Mouse (Mus musculus): ENCODE measurements around the gene Tmco4. TPM values are rescaled to one million over a fixed set of nuclear protein-coding genes. Genes with fewer than 3 reads are reported as not detected.

The Tmco4 gene
- polyA plus RNA-seq, 1 experiment from 2014 or later = 0.96 TPM

- no peak overlapping the region for H3K4me3 ChIP-seq (replicated peaks)
- peaks cover 28% of the 10 kb centered on the region for H3K4me1 ChIP-seq
- no peak overlapping the region for H3K27ac ChIP-seq
- no peak overlapping the region for H3K9ac ChIP-seq
- ATAC-seq (ENCODE audit: low FRiP score) = no peak
- no peaks in the 10 kb centered on the region for H3K9me3 ChIP-seq
- no peak overlapping the region for H3K4me2 ChIP-seq
- WGBS = 87% methylated on average over 7 of the region's 7 CpGs
- H3K27me3 ChIP-seq = peaks cover 46% of the 10 kb centered on the region; the same call in 1 of the 2 replicates
- H3K36me3 ChIP-seq (replicated peaks) = no peaks in the 10 kb centered on the region
These were observed 80.1 kb downstream of the Tmco4 start for GRCm38 (mm10) chr4:139052796-139053195.

- no peak for ATAC-seq (ENCODE audit: low FRiP score)
- Histone ChIP-seq H3K27ac (no peak overlapping the region), H3K9ac (no peak overlapping the region), H3K36me3 (replicated peaks) (no peaks in the 10 kb centered on the region), H3K4me1 (peaks cover 27% of the 10 kb centered on the region), H3K4me2 (no peak overlapping the region), H3K4me3 (replicated peaks) (no peak overlapping the region), H3K27me3 (peaks cover 51% of the 10 kb centered on the region; the same call in 1 of the 2 replicates), H3K9me3 (no peaks in the 10 kb centered on the region)
- 68% methylated on average over 5 of the region's 5 CpGs for WGBS
These were observed 80.7 kb downstream of the Tmco4 start for GRCm38 (mm10) chr4:139053391-139053790.

- H3K9me3 ChIP-seq = no peaks in the 10 kb centered on the region
- H3K36me3 ChIP-seq (replicated peaks) = no peaks in the 10 kb centered on the region
- H3K27me3 ChIP-seq = peaks cover 51% of the 10 kb centered on the region; the same call in 1 of the 2 replicates
- peaks cover 22% of the 10 kb centered on the region for H3K4me1 ChIP-seq
- no peak overlapping the region for H3K4me3 ChIP-seq (replicated peaks)
- peak overlapping the region; percentile 17; the same call in 1 of the 2 replicates for H3K4me2 ChIP-seq
- ATAC-seq (ENCODE audit: low FRiP score) = peak; percentile 78; the same call in 1 of the 2 replicates
- peak overlapping the region; percentile 57; the same call in 1 of the 2 replicates for H3K27ac ChIP-seq
- H3K9ac ChIP-seq = no peak overlapping the region
- 37% methylated on average over 9 of the region's 9 CpGs for WGBS
These were observed 81.7 kb downstream of the Tmco4 start for GRCm38 (mm10) chr4:139054300-139054923.

- Histone ChIP-seq H3K27me3 (peaks cover 59% of the 10 kb centered on the region), H3K27ac (no peak overlapping the region), H3K4me3 (replicated peaks) (no peak overlapping the region), H3K4me1 (peaks cover 22% of the 10 kb centered on the region), H3K36me3 (replicated peaks) (no peaks in the 10 kb centered on the region), H3K4me2 (no peak overlapping the region), H3K9ac (no peak overlapping the region), H3K9me3 (no peaks in the 10 kb centered on the region)
- 85% methylated on average over 4 of the region's 4 CpGs for WGBS
- ATAC-seq (ENCODE audit: low FRiP score) = no peak
These were observed 82.6 kb downstream of the Tmco4 start for GRCm38 (mm10) chr4:139055336-139055735.

- no peak for ATAC-seq (ENCODE audit: low FRiP score)
- H3K36me3 ChIP-seq (replicated peaks) = no peaks in the 10 kb centered on the region
- no peak overlapping the region for H3K4me2 ChIP-seq
- no peaks in the 10 kb centered on the region for H3K9me3 ChIP-seq
- H3K27me3 ChIP-seq = peaks cover 64% of the 10 kb centered on the region
- no peak overlapping the region for H3K27ac ChIP-seq
- H3K9ac ChIP-seq = no peak overlapping the region
- no peak overlapping the region for H3K4me3 ChIP-seq (replicated peaks)
- WGBS = 75% methylated on average over 3 of the region's 3 CpGs
- H3K4me1 ChIP-seq = peaks cover 22% of the 10 kb centered on the region
These were observed 83.1 kb downstream of the Tmco4 start for GRCm38 (mm10) chr4:139055744-139056143.

- 82% methylated on average over 5 of the region's 5 CpGs for WGBS
- Histone ChIP-seq H3K4me3 (replicated peaks) (no peak overlapping the region), H3K9ac (no peak overlapping the region), H3K9me3 (no peaks in the 10 kb centered on the region), H3K4me2 (no peak overlapping the region), H3K36me3 (replicated peaks) (no peaks in the 10 kb centered on the region), H3K27me3 (peaks cover 58% of the 10 kb centered on the region), H3K4me1 (peaks cover 22% of the 10 kb centered on the region), H3K27ac (no peak overlapping the region)
- ATAC-seq (ENCODE audit: low FRiP score) = no peak
These were observed 84.6 kb downstream of the Tmco4 start for GRCm38 (mm10) chr4:139057291-139057690.

- H3K36me3 ChIP-seq (replicated peaks) = no peaks in the 10 kb centered on the region
- 87% methylated on average over 5 of the region's 5 CpGs for WGBS
- no peaks in the 10 kb centered on the region for H3K9me3 ChIP-seq
- peaks cover 51% of the 10 kb centered on the region for H3K27me3 ChIP-seq
- no peak overlapping the region for H3K27ac ChIP-seq
- no peak overlapping the region for H3K4me3 ChIP-seq (replicated peaks)
- ATAC-seq (ENCODE audit: low FRiP score) = no peak
- H3K4me2 ChIP-seq = no peak overlapping the region
- H3K9ac ChIP-seq = no peak overlapping the region
- peaks cover 22% of the 10 kb centered on the region for H3K4me1 ChIP-seq
These were observed 85.3 kb downstream of the Tmco4 start for GRCm38 (mm10) chr4:139058029-139058428.

GRCm38 (mm10) chr4:139059569-139059968 is 86.9 kb downstream of the Tmco4 start:
- Histone ChIP-seq H3K27me3 (peaks cover 42% of the 10 kb centered on the region), H3K4me3 (replicated peaks) (no peak overlapping the region), H3K9ac (no peak overlapping the region), H3K27ac (no peak overlapping the region), H3K4me1 (peaks cover 9% of the 10 kb centered on the region), H3K9me3 (no peaks in the 10 kb centered on the region), H3K4me2 (no peak overlapping the region), H3K36me3 (replicated peaks) (no peaks in the 10 kb centered on the region)
- no peak for ATAC-seq (ENCODE audit: low FRiP score)
- WGBS = 11% methylated on average over 7 of the region's 7 CpGs

GRCm38 (mm10) chr4:139064831-139065230 is 92.1 kb downstream of the Tmco4 start:
- no peak for ATAC-seq (ENCODE audit: low FRiP score)
- 86% methylated on average over 5 of the region's 5 CpGs for WGBS

GRCm38 (mm10) chr4:139068287-139068686 is 95.6 kb downstream of the Tmco4 start:
- Histone ChIP-seq H3K4me2 (no peak overlapping the region), H3K9ac (no peak overlapping the region), H3K9me3 (no peaks in the 10 kb centered on the region), H3K27ac (no peak overlapping the region), H3K36me3 (replicated peaks) (no peaks in the 10 kb centered on the region), H3K4me3 (replicated peaks) (no peak overlapping the region), H3K4me1 (no peaks in the 10 kb centered on the region), H3K27me3 (peaks cover 47% of the 10 kb centered on the region)
- WGBS = 36% methylated on average over 4 of the region's 4 CpGs
- no peak for ATAC-seq (ENCODE audit: low FRiP score)

More at GRCm38 (mm10) chr4:139064831-139065230, 92.1 kb downstream of the Tmco4 start:
- no peak overlapping the region for H3K27ac ChIP-seq
- H3K9me3 ChIP-seq = no peaks in the 10 kb centered on the region
- no peaks in the 10 kb centered on the region for H3K4me1 ChIP-seq
- peaks cover 29% of the 10 kb centered on the region for H3K27me3 ChIP-seq
- H3K4me2 ChIP-seq = no peak overlapping the region
- H3K36me3 ChIP-seq (replicated peaks) = no peaks in the 10 kb centered on the region
- H3K4me3 ChIP-seq (replicated peaks) = no peak overlapping the region
- H3K9ac ChIP-seq = no peak overlapping the region

- Histone ChIP-seq H3K27ac (no peak overlapping the region), H3K9me3 (no peaks in the 10 kb centered on the region), H3K4me2 (peak overlapping the region; percentile 86), H3K4me1 (peaks cover 15% of the 10 kb centered on the region), H3K4me3 (replicated peaks) (peak overlapping the region; percentile 53), H3K27me3 (peaks cover 83% of the 10 kb centered on the region), H3K9ac (no peak overlapping the region), H3K36me3 (replicated peaks) (no peaks in the 10 kb centered on the region)
- WGBS = 19% methylated on average over 29 of the region's 29 CpGs
- no peak for ATAC-seq (ENCODE audit: low FRiP score)
These were observed 101.4 kb downstream of the Tmco4 start for GRCm38 (mm10) chr4:139074060-139074459.

GRCm38 (mm10) chr4:139075041-139075711 is 102.5 kb downstream of the Tmco4 start, which contains the start of gene Htr6:
TSS of gene Htr6 (minus strand) at chr4:139075570.
- WGBS = under 1% methylated on average over 68 of the region's 77 CpGs
- H3K9me3 ChIP-seq = no peaks in the 10 kb centered on the region
- H3K4me2 ChIP-seq = peak within 1 kb of the TSS; percentile 86
- peak; percentile 55; the same call in 1 of the 2 replicates for ATAC-seq (ENCODE audit: low FRiP score)
- H3K9ac ChIP-seq = peak within 1 kb of the TSS; percentile 47
- no peaks in the 10 kb centered on the region for H3K36me3 ChIP-seq (replicated peaks)
- peak within 1 kb of the TSS; percentile 53 for H3K4me3 ChIP-seq (replicated peaks)
- peaks cover 15% of the 10 kb centered on the region for H3K4me1 ChIP-seq
- H3K27ac ChIP-seq = no peak within 1 kb of the TSS
- peaks cover 72% of the 10 kb centered on the region for H3K27me3 ChIP-seq
